ENCODE assay signal across 9 mouse cellular contexts in genomic region chr7:105634272-105634920, GRCm38 (mm10). TPM values are rescaled to one million over a fixed set of nuclear protein-coding genes. Genes with fewer than 3 reads are reported as not detected.
A peak's percentile ranks its signal among the peaks of the same experiment; 100 is the strongest.
DNase-seq lines count a peak whose midpoint lies in the region; ATAC-seq and TF ChIP-seq lines count a peak whose summit lies in the region.
"Had no signal": no experiment of that assay in that cellular context is flagged by ENCODE, and none has a peak within 500 bp of the region (broad histone marks: within the 10 kb centered on the region; RNA-seq: fewer than 3 reads in every experiment).

No protein-coding gene starts in this region.

- H3K36me3 ChIP-seq in erythroblast, embryonic 14.5 days (ENCODE audit: control insufficient read depth), result peaks cover 29% of the 10 kb centered on the region
- H3K36me3 ChIP-seq in lung, postnatal 0 days (ENCODE audit: insufficient read depth, low read length), result 0 out of 2 replicates have a peak, but pooled peaks cover 7% of the 10 kb centered on the region
- no peaks in the 10 kb centered on the region for H3K36me3 ChIP-seq in liver, embryonic 14.5 days (replicated peaks; ENCODE audit: control insufficient read depth, insufficient read depth, low read depth)
- H3K36me3 ChIP-seq in stomach, embryonic 16.5 days (ENCODE audit: control insufficient read depth, insufficient read depth, low read length), result no peaks in the 10 kb centered on the region

- 53% methylated on average over 9 of the region's 9 CpGs for WGBS in lung, postnatal 0 days
- 51% methylated on average over 9 of the region's 9 CpGs for WGBS in liver, embryonic 14.5 days (ENCODE audit: insufficient replicate concordance)
- WGBS in stomach, embryonic 16.5 days, result 49% methylated on average over 9 of the region's 9 CpGs

- no peak overlapping the region for H3K9ac ChIP-seq in lung, postnatal 0 days (replicated peaks; ENCODE audit: low read depth)
- H3K9ac ChIP-seq in liver, embryonic 14.5 days (replicated peaks), result peak overlapping the region; percentile 28
- H3K9ac ChIP-seq in stomach, embryonic 16.5 days (ENCODE audit: low read length), result no peak overlapping the region

- peaks cover 33% of the 10 kb centered on the region for H3K27me3 ChIP-seq in erythroblast, embryonic 14.5 days (ENCODE audit: control insufficient read depth)
- H3K27me3 ChIP-seq in lung, postnatal 0 days (replicated peaks; ENCODE audit: insufficient read depth, low read length), result no peaks in the 10 kb centered on the region
- no peaks in the 10 kb centered on the region for H3K27me3 ChIP-seq in liver, embryonic 14.5 days (ENCODE audit: control insufficient read depth, insufficient read depth, low read length)
- H3K27me3 ChIP-seq in stomach, embryonic 16.5 days (ENCODE audit: control insufficient read depth, insufficient read depth, low read length), result no peaks in the 10 kb centered on the region

- no peak for TF ChIP-seq CTCF in lung, postnatal 0 days (IDR thresholded peaks at IDR 0.05)
- TF ChIP-seq CTCF in liver, embryonic 14.5 days (IDR thresholded peaks at IDR 0.05; ENCODE audit: low read depth), result no peak

- DNase-seq in lung, postnatal 0 days (ENCODE audit: low spot score), result no peak
- DNase-seq in lung, postnatal 4 days, result no peak
- DNase-seq in liver, embryonic 14.5 days (ENCODE audit: low read depth in 3 of 3, low spot score in 3 of 3), result no peak
- DNase-seq in testis, postnatal 14 days (ENCODE audit: low spot score), result no peak
- no peak for DNase-seq in layer of hippocampus, postnatal 25 days (ENCODE audit: extremely low spot score in 1 of 2, low spot score in 1 of 2)
- DNase-seq: kidney, postnatal 4 days had no signal

- ATAC-seq in erythroblast, adult 5-6 weeks (replicated peaks; ENCODE audit: low FRiP score, poor library complexity, severe bottlenecking), result no peak
- no peak for ATAC-seq in lung, postnatal 0 days
- no peak for ATAC-seq in liver, embryonic 14.5 days (ENCODE audit: insufficient read depth)
- ATAC-seq in stomach, embryonic 16.5 days (ENCODE audit: insufficient read depth, low FRiP score), result no peak

- no peak overlapping the region; the same call in 1 of the 2 replicates for H3K27ac ChIP-seq in lung, postnatal 0 days (ENCODE audit: low read length)
- H3K27ac ChIP-seq in liver, embryonic 14.5 days, result no peak overlapping the region
- no peak overlapping the region; the same call in 1 of the 2 replicates for H3K27ac ChIP-seq in stomach, embryonic 16.5 days (ENCODE audit: low read length)

- H3K4me2 ChIP-seq in lung, postnatal 0 days (replicated peaks; ENCODE audit: low read depth, low read length), result peak overlapping the region; percentile 79; the same call in 1 of the 2 replicates
- H3K4me2 ChIP-seq in liver, embryonic 14.5 days (ENCODE audit: low read depth), result peak overlapping the region; percentile 83
- peak overlapping the region; percentile 65 for H3K4me2 ChIP-seq in stomach, embryonic 16.5 days (ENCODE audit: low read depth, low read length)

- peaks cover 45% of the 10 kb centered on the region for H3K4me1 ChIP-seq in erythroblast, embryonic 14.5 days (ENCODE audit: control insufficient read depth)
- peaks cover 17% of the 10 kb centered on the region; the same call in 1 of the 2 replicates for H3K4me1 ChIP-seq in lung, postnatal 0 days (ENCODE audit: insufficient read depth, low read depth, low read length)
- H3K4me1 ChIP-seq in liver, embryonic 14.5 days (replicated peaks; ENCODE audit: control insufficient read depth in 2 of 2, insufficient read depth in 2 of 2, low read length in 1 of 2), result peaks cover 0 to 9% of the 10 kb centered on the region in 2 experiments; a peak in 3 of 4 replicates
- peaks cover 10% of the 10 kb centered on the region for H3K4me1 ChIP-seq in stomach, embryonic 16.5 days (ENCODE audit: control insufficient read depth, insufficient read depth, low read length)

- peak overlapping the region; percentile 68 for H3K4me3 ChIP-seq in erythroblast, embryonic 14.5 days (replicated peaks)
- no peak overlapping the region for H3K4me3 ChIP-seq in lung, postnatal 0 days (ENCODE audit: low read depth, low read length)
- no peak overlapping the region; a peak in 1 of 4 replicates for H3K4me3 ChIP-seq in liver, embryonic 14.5 days (ENCODE audit: insufficient read depth in 1 of 2, low read depth in 2 of 2, low read length in 2 of 2)
- peak overlapping the region; percentile 82 for H3K4me3 ChIP-seq in stomach, embryonic 16.5 days (replicated peaks; ENCODE audit: low read length)

- H3K9me3 ChIP-seq in erythroblast, embryonic 14.5 days (ENCODE audit: control insufficient read depth, low read length), result no peaks in the 10 kb centered on the region
- no peaks in the 10 kb centered on the region for H3K9me3 ChIP-seq in lung, postnatal 0 days (ENCODE audit: low read length)
- H3K9me3 ChIP-seq in liver, embryonic 14.5 days (ENCODE audit: control insufficient read depth, low read length), result no peaks in the 10 kb centered on the region
- H3K9me3 ChIP-seq in stomach, embryonic 16.5 days (replicated peaks; ENCODE audit: control insufficient read depth, low read length), result no peaks in the 10 kb centered on the region

- no peak for TF ChIP-seq EP300 in lung, postnatal 0 days (IDR thresholded peaks at IDR 0.05)
- no peak for TF ChIP-seq EP300 in liver, embryonic 14.5 days (IDR thresholded peaks at IDR 0.05; ENCODE audit: low read depth)

RNA-seq across cellular contexts. Expression of gene Trim3, which starts 1.0 kb away (rescaled TPM):
- polyA plus RNA-seq in erythroblast, embryonic 14.5 days (2012), result 0.06 and 0.10 TPM in 2 replicates
- 3.3 and 8.8 TPM in 2 replicates for total RNA-seq in erythroblast, adult 5-6 weeks (2015; ENCODE audit: low replicate concordance)
- 2.6 TPM in 1 of 2 replicates, not detected in the other for total RNA-seq in erythroblast, adult 5-6 weeks (2017; ENCODE audit: low replicate concordance)
- 101 and 116 TPM in 2 replicates for polyA plus RNA-seq in lung, postnatal 0 days (2015; fragmentation: Nextera tagmentation; extraction: Ambion mirVana)
- 3.8 and 4.3 TPM in 2 replicates for polyA plus RNA-seq in liver, embryonic 14.5 days (2012; rRNA removed)
- 1.9 and 2.2 TPM in 2 replicates for polyA plus RNA-seq in liver, embryonic 14.5 days (2014; fragmentation: Nextera tagmentation; extraction: Ambion mirVana)
- polyA plus RNA-seq in stomach, embryonic 16.5 days (2015; fragmentation: Nextera tagmentation; extraction: Ambion mirVana), result 29.4 and 29.7 TPM in 2 replicates
- total RNA-seq in layer of hippocampus, postnatal 25 days (2021), result 100 to 1,000 TPM; 124 to 145 TPM

RNA-seq across cellular contexts. Expression of gene Timm10b, which starts 5.5 kb away (rescaled TPM):
- polyA plus RNA-seq in erythroblast, embryonic 14.5 days (2012), result 24.4 and 28.7 TPM in 2 replicates
- total RNA-seq in erythroblast, adult 5-6 weeks (2015; ENCODE audit: low replicate concordance), result 5.4 and 13.2 TPM in 2 replicates
- 7.4 and 32.9 TPM in 2 replicates for total RNA-seq in erythroblast, adult 5-6 weeks (2017; ENCODE audit: low replicate concordance)
- 220 and 236 TPM in 2 replicates for polyA plus RNA-seq in lung, postnatal 0 days (2015; fragmentation: Nextera tagmentation; extraction: Ambion mirVana)
- polyA plus RNA-seq in liver, embryonic 14.5 days (2012; rRNA removed), result 47.6 and 58.7 TPM in 2 replicates
- polyA plus RNA-seq in liver, embryonic 14.5 days (2014; fragmentation: Nextera tagmentation; extraction: Ambion mirVana), result 120 and 122 TPM in 2 replicates
- polyA plus RNA-seq in stomach, embryonic 16.5 days (2015; fragmentation: Nextera tagmentation; extraction: Ambion mirVana), result 182 and 183 TPM in 2 replicates
- 10 to 100 TPM; 71.3 to 86.2 TPM for total RNA-seq in layer of hippocampus, postnatal 25 days (2021)

RNA-seq across cellular contexts. Expression of gene Arfip2, which starts 5.8 kb away (rescaled TPM):
- 1.5 and 1.7 TPM in 2 replicates for polyA plus RNA-seq in erythroblast, embryonic 14.5 days (2012)
- total RNA-seq in erythroblast, adult 5-6 weeks (2015; ENCODE audit: low replicate concordance), result 0.19 and 2.9 TPM in 2 replicates
- total RNA-seq in erythroblast, adult 5-6 weeks (2017; ENCODE audit: low replicate concordance), result 3.1 and 8.9 TPM in 2 replicates
- polyA plus RNA-seq in lung, postnatal 0 days (2015; fragmentation: Nextera tagmentation; extraction: Ambion mirVana), result 48.5 and 52.7 TPM in 2 replicates
- polyA plus RNA-seq in liver, embryonic 14.5 days (2012; rRNA removed), result 11.2 and 15.4 TPM in 2 replicates
- polyA plus RNA-seq in liver, embryonic 14.5 days (2014; fragmentation: Nextera tagmentation; extraction: Ambion mirVana), result 12.3 and 14.6 TPM in 2 replicates
- 77.9 and 78.4 TPM in 2 replicates for polyA plus RNA-seq in stomach, embryonic 16.5 days (2015; fragmentation: Nextera tagmentation; extraction: Ambion mirVana)
- total RNA-seq in layer of hippocampus, postnatal 25 days (2021), result 100 to 1,000 TPM in 1 of 2 experiments, 10 to 100 TPM in 1; 94.0 to 102 TPM

RNA-seq across cellular contexts. Expression of gene Gm45799, which starts 6.0 kb away (rescaled TPM):
- 2.6 and 14.1 TPM in 2 replicates for polyA plus RNA-seq in erythroblast, embryonic 14.5 days (2012)
- 3.1 and 9.2 TPM in 2 replicates for total RNA-seq in erythroblast, adult 5-6 weeks (2015; ENCODE audit: low replicate concordance)
- 0.42 and 5.0 TPM in 2 replicates for total RNA-seq in erythroblast, adult 5-6 weeks (2017; ENCODE audit: low replicate concordance)
- 41.7 and 53.1 TPM in 2 replicates for polyA plus RNA-seq in lung, postnatal 0 days (2015; fragmentation: Nextera tagmentation; extraction: Ambion mirVana)
- polyA plus RNA-seq in liver, embryonic 14.5 days (2012; rRNA removed), result 42.2 and 69.5 TPM in 2 replicates
- polyA plus RNA-seq in liver, embryonic 14.5 days (2014; fragmentation: Nextera tagmentation; extraction: Ambion mirVana), result 24.6 and 26.1 TPM in 2 replicates
- polyA plus RNA-seq in stomach, embryonic 16.5 days (2015; fragmentation: Nextera tagmentation; extraction: Ambion mirVana), result 21.1 and 37.0 TPM in 2 replicates
- total RNA-seq in layer of hippocampus, postnatal 25 days (2021), result 1 to 10 TPM; 8.8 to 9.6 TPM

RNA-seq across cellular contexts. Expression of gene Dnhd1, which starts 16.2 kb away (rescaled TPM):
- polyA plus RNA-seq in erythroblast, embryonic 14.5 days (2012), result not detected in 2 replicates
- total RNA-seq in erythroblast, adult 5-6 weeks (2015; ENCODE audit: low replicate concordance), result not detected in 2 replicates
- under 0.01 and 0.14 TPM in 2 replicates for total RNA-seq in erythroblast, adult 5-6 weeks (2017; ENCODE audit: low replicate concordance)
- 0.60 and 0.79 TPM in 2 replicates for polyA plus RNA-seq in lung, postnatal 0 days (2015; fragmentation: Nextera tagmentation; extraction: Ambion mirVana)
- polyA plus RNA-seq in liver, embryonic 14.5 days (2012; rRNA removed), result 0.57 and 0.70 TPM in 2 replicates
- 0.11 and 0.14 TPM in 2 replicates for polyA plus RNA-seq in liver, embryonic 14.5 days (2014; fragmentation: Nextera tagmentation; extraction: Ambion mirVana)
- 1.4 and 1.5 TPM in 2 replicates for polyA plus RNA-seq in stomach, embryonic 16.5 days (2015; fragmentation: Nextera tagmentation; extraction: Ambion mirVana)
- 1 to 10 TPM; 4.6 to 5.4 TPM for total RNA-seq in layer of hippocampus, postnatal 25 days (2021)

Comparison
In these comparisons a context has a peak if more than half of its experiments do, and no peak if none do; other contexts are left out.
1. H3K4me3 ChIP-seq: peak in erythroblast, embryonic 14.5 days (single experiment) and stomach, embryonic 16.5 days (single experiment); none in lung, postnatal 0 days (single experiment) and liver, embryonic 14.5 days (0 of 2).
2. Peak in every context shown above with its lines, with median percentiles within 50 percentile points of each other: H3K4me2 ChIP-seq.